Mouse (Mus musculus): ENCODE results near the gene Ildr1.

GRCm38 (mm10) chr16:36743580-36743979 is 49.8 kb downstream of the Ildr1 start:
- TF ChIP-seq POLR2A (IDR thresholded peaks at IDR 0.05; ENCODE audit: borderline replicate concordance, insufficient read depth, low read length), result no peak
- no peak for TF ChIP-seq CTCF (IDR thresholded peaks at IDR 0.05; ENCODE audit: borderline replicate concordance, insufficient read depth, low read depth, low read length)
